Mouse (Mus musculus): Measurements from ENCODE around the gene Foxn2. TPM values are rescaled to one million over a fixed set of nuclear protein-coding genes. Genes with fewer than 3 reads are reported as not detected.

Gene Foxn2
- polyA plus RNA-seq, 1 experiment from 2014 or later, result 6.1 TPM

DNA sequence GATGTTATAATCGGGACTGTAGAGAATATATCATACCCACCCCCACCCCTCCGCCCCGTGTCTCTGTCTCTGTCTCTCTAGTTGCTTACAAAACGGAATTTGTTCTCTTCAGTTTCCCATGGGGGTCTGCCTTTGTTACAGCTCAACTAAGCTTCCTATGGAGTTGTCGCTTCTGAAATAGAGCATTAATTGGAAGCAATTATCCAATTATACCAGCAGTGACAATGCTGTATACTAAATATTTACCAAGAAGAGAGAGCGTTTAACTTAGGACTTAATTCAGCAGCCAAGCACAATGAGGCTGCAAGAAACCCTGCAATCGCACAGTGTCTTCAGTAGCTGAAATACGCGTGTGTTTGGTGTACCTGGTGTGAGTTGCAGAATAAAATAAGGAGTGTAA is 53.0 kb downstream of the Foxn2 start:
- DNase-seq (ENCODE audit: low read depth, low spot score) (no peak), ATAC-seq (no peak)
- in situ Hi-C loops (cut with MboI; ENCODE audit: low pct_unique_long_range_greater_than_20kb), result no loop called here
- ChIA-PET POLR2A (no interaction called here), CTCF (interaction anchor here (2.3 kb wide), 1 partner anchor 10 kb away, joined by 9 read pairs; no protein-coding TSS in a partner anchor)
- no peaks in the 10 kb centered on the region for H3K27me3 ChIP-seq
- no peak for TF ChIP-seq CTCF (IDR thresholded peaks at IDR 0.05)

DNA sequence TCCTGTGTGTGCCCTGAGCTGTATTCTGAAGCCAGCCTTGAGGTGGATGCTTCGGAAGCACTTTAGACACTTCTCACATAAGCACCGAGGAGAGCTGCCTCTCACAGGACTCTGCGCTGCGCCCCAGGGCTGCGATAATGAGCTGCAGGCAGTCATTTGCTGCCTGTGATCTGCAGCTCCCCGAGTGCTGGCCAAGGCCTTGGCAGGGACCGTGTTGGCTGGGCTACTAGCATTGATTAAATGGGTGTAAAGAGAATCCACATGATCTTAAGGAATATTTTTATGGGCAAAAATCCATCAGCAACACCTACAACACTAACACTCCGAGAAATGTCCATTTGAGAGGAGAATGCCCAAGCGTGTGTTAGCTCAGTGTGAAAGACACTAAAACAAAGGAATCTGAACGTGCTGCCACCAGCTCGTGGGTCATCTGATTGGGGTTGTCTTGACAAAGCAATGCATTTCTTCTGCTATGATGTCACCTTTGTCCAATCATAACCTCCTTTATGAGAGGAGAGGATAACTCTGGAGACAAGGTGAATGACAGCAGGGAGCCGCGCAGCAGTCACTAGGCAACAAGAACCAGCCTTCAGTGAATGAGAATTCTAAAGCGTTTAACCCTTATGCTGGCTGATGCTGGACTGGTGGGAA is 53.7 kb downstream of the Foxn2 start:
- ChIA-PET POLR2A (no interaction called here), CTCF (interaction anchor here (1.6 to 2.3 kb wide), 2 partner anchors 10 to 15 kb away, joined by 3 to 9 read pairs; no protein-coding TSS in a partner anchor)
- in situ Hi-C loops (cut with MboI; ENCODE audit: low pct_unique_long_range_greater_than_20kb), result no loop called here
- no peak for DNase-seq (ENCODE audit: low read depth, low spot score)
- ATAC-seq, result no peak
- H3K27me3 ChIP-seq, result no peaks in the 10 kb centered on the region
- no peak for TF ChIP-seq CTCF (IDR thresholded peaks at IDR 0.05)

DNA sequence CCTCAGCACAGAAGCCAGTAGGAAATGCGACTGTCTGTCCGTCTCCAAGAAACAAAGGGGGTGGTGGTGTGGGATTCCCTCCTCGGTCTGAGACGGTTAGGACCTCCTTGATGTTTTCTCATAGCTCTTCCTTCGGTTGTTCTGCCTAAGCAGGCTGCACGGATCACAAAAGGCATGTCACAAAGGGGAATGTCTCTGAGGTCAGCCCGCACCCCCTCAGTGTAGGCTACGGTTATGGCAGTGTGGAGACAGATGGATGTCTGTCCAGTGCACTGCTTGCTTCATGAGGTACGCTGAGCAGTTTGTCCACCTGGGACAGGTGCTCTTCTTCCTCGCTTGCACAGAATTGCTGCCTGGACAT is 54.2 kb downstream of the Foxn2 start:
- ATAC-seq (no peak), DNase-seq (ENCODE audit: low read depth, low spot score) (no peak)
- ChIA-PET POLR2A (no interaction called here), CTCF (interaction anchor here (1.6 to 2.3 kb wide), 2 partner anchors 11 to 14 kb away, joined by 3 to 9 read pairs; no protein-coding TSS in a partner anchor)
- TF ChIP-seq CTCF (IDR thresholded peaks at IDR 0.05), result no peak
- H3K27me3 ChIP-seq, result no peaks in the 10 kb centered on the region
- in situ Hi-C loops (cut with MboI; ENCODE audit: low pct_unique_long_range_greater_than_20kb), result no loop called here

GRCm38 (mm10) chr17:88498090-88498682 is 57.7 kb downstream of the Foxn2 start:
- POLR2A ChIA-PET, result no interaction called here
- no peaks in the 10 kb centered on the region for H3K27me3 ChIP-seq
- in situ Hi-C loops (cut with MboI; ENCODE audit: low pct_unique_long_range_greater_than_20kb), result no loop called here
- TF ChIP-seq CTCF (IDR thresholded peaks at IDR 0.05), result no peak
- ATAC-seq (peak; percentile 94), DNase-seq (ENCODE audit: low read depth, low spot score) (no peak)
- CTCF ChIA-PET, result interaction anchor here (0.8 to 1.6 kb wide), 3 partner anchors 11 to 242 kb away, joined by 3 to 4 read pairs (median 4); no protein-coding TSS in a partner anchor

DNA sequence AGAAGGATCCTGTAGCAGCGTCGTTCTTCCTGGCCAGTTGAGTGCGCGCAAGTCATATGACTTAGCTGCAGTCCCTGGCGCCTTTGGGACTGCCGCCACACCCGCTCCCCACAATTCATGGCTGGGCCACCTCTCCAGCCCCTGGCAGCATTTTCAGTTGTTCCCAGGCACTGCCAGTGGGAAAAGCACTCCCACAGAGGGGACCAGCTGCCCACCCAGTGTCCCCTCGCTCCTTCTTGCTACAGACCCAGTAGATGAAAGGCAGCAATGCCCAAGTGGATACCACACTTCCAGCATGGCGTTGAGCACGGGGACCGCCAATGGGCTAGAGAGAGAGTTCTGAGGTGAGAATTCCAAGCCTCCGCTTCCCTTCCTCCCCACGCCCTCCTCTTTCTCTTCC is 63.5 kb downstream of the Foxn2 start:
- no peak for ATAC-seq
- ChIA-PET POLR2A (no interaction called here), CTCF (no interaction called here)
- in situ Hi-C loops (cut with MboI; ENCODE audit: low pct_unique_long_range_greater_than_20kb), result no loop called here
- H3K27me3 ChIP-seq, result no peaks in the 10 kb centered on the region
- DNase-seq (ENCODE audit: low read depth, low spot score), result no peak
- no peak for TF ChIP-seq CTCF (IDR thresholded peaks at IDR 0.05)

- ATAC-seq (no peak), DNase-seq (ENCODE audit: low read depth, low spot score) (no peak)
- POLR2A ChIA-PET, result no interaction called here
- CTCF ChIA-PET, result no interaction called here
- in situ Hi-C loops (cut with MboI; ENCODE audit: low pct_unique_long_range_greater_than_20kb), result loop anchor here (5.0 kb wide), 2 partner anchors 63 to 248 kb away; partner anchors contain the start of gene Foxn2
- no peaks in the 10 kb centered on the region for H3K27me3 ChIP-seq
- no peak for TF ChIP-seq CTCF (IDR thresholded peaks at IDR 0.05)
These were observed 64.8 kb downstream of the Foxn2 start for GRCm38 (mm10) chr17:88505275-88505723.

DNA sequence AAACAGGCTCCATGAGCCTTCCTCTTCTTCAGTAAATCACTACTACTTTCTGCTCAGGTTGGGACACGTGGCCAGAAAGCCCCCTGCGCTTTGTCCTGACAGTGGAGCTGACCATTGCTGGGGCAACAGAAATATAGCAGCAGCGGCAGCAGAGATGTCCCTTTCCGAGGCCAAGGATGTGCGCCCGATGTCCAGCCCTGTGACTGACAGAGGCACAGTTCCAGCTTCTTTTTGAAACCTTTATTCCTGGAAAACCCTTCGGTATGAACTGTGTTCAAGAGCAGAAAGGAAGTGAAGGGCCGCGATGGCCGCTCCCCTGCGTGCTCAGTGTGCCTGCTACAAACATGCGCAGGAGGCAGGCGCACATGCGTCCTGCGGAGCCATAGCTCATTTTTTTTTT is 65.4 kb downstream of the Foxn2 start:
- TF ChIP-seq CTCF (IDR thresholded peaks at IDR 0.05), result no peak
- in situ Hi-C loops (cut with MboI; ENCODE audit: low pct_unique_long_range_greater_than_20kb), result loop anchor here (5.0 kb wide), 2 partner anchors 64 to 249 kb away; partner anchors contain the start of gene Foxn2
- DNase-seq (ENCODE audit: low read depth, low spot score) (no peak), ATAC-seq (no peak)
- ChIA-PET POLR2A (no interaction called here), CTCF (no interaction called here)
- H3K27me3 ChIP-seq, result no peaks in the 10 kb centered on the region

GRCm38 (mm10) chr17:88507376-88507775 is 66.9 kb downstream of the Foxn2 start:
- DNase-seq (ENCODE audit: low read depth, low spot score) (no peak), ATAC-seq (no peak)
- ChIA-PET POLR2A (no interaction called here), CTCF (interaction anchor here (0.9 to 5.1 kb wide), 4 partner anchors 10 to 251 kb away, joined by 3 to 31 read pairs (median 4); no protein-coding TSS in a partner anchor)
- in situ Hi-C loops (cut with MboI; ENCODE audit: low pct_unique_long_range_greater_than_20kb), result loop anchor here (5.0 kb wide), 2 partner anchors 65 to 250 kb away; partner anchors contain the start of gene Foxn2
- H3K27me3 ChIP-seq, result no peaks in the 10 kb centered on the region
- no peak for TF ChIP-seq CTCF (IDR thresholded peaks at IDR 0.05)

DNA sequence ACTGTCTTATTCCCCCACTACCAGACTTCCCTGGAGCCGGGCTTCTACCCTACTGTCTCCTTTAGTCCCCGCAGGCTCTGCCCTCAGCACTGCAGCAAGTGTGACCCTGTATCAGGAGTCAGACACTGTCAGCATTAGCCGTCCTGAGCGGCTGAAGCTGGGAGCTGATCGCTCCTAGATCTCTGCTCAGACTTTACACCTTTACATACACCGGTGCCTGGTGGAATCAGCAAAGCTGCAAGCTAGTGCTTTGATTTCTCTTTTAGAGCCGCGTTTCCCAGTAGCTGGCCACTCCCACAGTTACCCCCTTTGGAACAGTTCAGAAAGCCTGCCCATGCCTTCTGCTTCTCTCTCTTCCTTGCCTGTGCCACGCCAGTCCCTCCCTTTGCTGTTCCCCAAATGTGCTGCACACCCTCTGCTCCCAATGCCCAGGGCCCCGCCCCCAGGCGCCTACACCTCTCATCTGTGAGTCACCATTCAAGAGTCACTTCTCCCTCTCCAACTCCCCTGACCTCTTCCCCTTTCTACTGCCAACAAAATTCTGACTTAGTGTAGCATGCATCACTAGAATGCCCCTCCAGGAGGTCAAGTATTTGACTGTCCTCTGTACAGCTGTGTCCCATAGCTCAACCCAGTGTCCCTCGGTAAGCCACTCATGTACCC is 68.5 kb downstream of the Foxn2 start:
- POLR2A ChIA-PET, result interaction anchor here (0.8 kb wide), 1 partner anchor 8 kb away, joined by 3 read pairs; no protein-coding TSS in a partner anchor
- CTCF ChIA-PET, result interaction anchor here (1.0 to 5.1 kb wide), 4 partner anchors 10 to 253 kb away, joined by 3 to 31 read pairs (median 3); no protein-coding TSS in a partner anchor
- H3K27me3 ChIP-seq, result no peaks in the 10 kb centered on the region
- in situ Hi-C loops (cut with MboI; ENCODE audit: low pct_unique_long_range_greater_than_20kb), result loop anchor here (5.0 kb wide), 2 partner anchors 67 to 252 kb away; partner anchors contain the start of gene Foxn2
- no peak for TF ChIP-seq CTCF (IDR thresholded peaks at IDR 0.05)
- ATAC-seq, result peak; percentile 89
- DNase-seq (ENCODE audit: low read depth, low spot score), result peak; percentile 30

DNA sequence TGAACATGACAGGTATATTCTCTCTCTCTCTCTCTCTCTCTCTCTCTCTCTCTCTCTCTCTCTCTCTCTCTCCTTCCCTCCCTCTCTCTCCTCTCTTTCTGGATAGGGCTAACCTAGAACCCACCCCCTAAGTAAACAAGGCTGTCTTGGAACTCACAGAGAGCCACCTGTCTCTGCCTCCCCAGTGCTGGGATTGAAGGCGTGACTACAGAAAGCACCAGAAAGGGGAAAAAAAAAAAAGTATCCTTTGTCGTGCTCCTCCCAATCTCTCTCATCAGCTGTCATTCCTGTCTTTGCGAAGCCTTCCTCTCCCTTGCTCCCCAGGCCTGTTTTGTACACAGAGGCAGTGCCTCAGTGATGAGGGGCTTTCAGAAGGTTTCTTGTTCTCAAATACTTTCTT is 69.5 kb downstream of the Foxn2 start:
- H3K27me3 ChIP-seq, result no peaks in the 10 kb centered on the region
- in situ Hi-C loops (cut with MboI; ENCODE audit: low pct_unique_long_range_greater_than_20kb), result loop anchor here (5.0 kb wide), 2 partner anchors 68 to 253 kb away; partner anchors contain the start of gene Foxn2
- no peak for TF ChIP-seq CTCF (IDR thresholded peaks at IDR 0.05)
- DNase-seq (ENCODE audit: low read depth, low spot score) (no peak), ATAC-seq (no peak)
- ChIA-PET POLR2A (interaction anchor here (0.6 kb wide), 1 partner anchor 246 kb away, joined by 8 read pairs; no protein-coding TSS in a partner anchor), CTCF (interaction anchor here (0.9 to 5.1 kb wide), 2 partner anchors 8 to 254 kb away, joined by 3 to 31 read pairs; no protein-coding TSS in a partner anchor)

Measured in Patski (cell line).